Mouse (Mus musculus) right cerebral cortex, postnatal 4 days (tissue): Measurements from ENCODE around the gene Diras2.

ENCODE experiments used
- DNase-seq: peaks from one replicate; pipeline ENCODE4 v3.0.0-alpha.2; 2022

Gene Diras2

DNA sequence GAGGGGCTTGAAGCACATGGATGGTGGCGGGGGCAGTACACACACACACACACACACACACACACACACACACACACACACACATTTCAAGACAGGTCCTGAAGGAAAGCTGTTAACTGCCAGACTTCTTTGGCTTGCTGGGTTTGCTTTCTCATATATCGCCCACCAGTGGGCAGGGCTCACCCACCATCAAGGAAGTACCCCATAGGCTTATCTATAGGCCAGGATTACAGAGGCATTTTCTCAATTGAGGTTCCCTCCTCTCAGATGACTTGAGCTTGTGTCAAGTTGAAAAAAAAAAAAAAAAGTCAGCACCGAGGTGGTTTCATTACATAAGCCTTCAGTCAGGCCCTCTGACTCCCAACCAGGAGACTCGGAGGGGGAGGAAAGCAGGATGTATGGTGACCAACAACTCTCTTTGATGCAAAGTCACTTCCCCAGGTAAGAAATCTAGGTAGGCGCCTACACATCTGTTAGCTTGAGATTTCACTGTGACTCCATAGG, 19.7 kb upstream of the Diras2 start:
- DNase-seq, result no peak

DNA sequence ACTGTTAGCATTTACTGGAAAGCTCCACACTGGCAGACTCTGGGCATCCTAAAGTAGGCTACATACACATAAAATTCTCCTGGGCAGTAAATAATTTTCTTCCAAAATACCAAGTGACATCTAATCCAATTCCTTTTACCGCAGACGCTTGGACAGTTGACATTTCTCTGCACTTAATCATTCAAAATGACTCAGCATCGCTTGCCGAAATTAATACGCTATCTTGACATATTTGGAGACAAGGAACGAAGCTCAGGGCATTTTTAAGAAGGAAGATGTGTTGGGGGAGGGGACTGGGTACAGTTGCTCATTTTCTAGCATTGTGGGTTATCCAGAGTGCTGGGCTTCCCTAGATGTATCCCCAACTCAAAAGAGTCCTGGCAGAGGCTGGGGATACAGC, 15.2 kb upstream of the Diras2 start:
- no peak for DNase-seq

GRCm38 (mm10) chr13:52542636-52543035, 11.6 kb upstream of the Diras2 start:
- DNase-seq, result no peak

DNA sequence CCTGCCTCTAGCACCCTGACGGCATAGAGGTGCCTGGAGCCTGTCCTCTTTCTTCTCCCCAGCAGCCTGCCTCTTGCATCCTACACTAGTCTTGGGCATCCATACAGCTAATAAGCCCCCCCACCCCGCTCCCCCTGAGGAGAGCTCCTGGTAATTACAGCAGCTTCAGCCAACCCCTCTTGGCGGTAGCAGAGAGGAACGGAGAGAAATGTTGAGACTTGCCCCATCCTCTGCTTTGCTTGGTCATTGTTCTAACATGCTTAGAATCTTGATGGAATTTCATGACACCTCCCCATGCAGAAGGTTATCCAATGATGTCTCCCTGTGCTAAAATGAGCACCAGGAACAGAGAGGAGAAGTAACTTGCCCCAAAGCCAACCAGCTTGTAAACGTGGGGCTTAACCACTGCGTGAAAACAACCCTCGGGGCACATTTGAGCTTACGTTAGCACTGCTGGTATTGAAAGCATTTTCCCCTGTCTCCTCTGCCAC, 11.0 kb upstream of the Diras2 start:
- no peak for DNase-seq

DNA sequence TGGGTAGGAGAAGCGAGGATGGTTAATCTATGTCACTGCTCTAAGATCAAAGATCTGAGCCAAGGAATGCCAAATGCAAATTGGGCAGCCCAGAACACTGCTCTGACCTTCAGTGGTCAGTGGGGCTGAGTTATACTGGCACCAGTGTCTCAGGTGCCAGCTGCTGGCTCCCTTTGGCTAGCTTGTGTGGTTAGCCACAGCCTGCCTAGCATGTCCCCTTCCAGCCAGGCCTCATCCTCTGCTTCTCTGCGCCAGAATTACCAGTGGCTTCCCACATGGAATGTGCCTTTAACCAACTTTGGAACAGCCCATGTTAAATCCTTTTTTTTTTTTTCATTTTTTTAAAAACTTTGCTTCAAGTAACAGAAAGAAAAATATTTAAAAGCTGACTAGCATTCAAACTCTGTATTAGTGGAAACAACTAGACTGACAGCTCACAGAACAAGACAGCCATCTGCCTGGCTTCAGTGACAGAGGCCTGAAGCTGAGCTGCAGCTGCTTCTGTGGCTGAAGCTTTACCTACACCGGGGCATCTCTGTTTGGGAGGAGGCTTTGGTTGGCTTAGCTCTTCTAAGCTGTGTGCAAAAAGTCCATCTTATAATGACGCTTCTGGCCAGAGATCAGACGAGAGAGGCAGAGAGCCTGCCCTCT, 10.4 kb upstream of the Diras2 start:
- no peak for DNase-seq

DNA sequence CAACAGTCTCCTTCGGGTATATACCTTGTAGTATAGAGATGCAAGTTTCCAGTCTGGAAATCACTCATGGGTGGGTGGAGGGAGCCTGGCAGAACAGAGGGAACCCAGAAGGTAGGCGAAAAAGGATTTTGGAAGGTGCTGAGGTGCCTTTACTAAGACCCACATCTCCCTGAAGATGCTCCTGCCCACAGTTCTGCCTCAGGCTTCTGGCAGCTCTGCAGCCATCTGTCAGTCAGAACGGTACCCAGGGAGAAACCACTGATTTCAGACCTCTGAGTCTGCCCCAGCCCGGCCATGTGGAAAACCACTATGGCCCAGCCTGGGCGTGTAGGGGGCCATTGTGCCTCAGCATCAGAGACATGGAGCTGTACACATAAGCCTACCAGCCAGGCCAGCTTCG, 8.4 kb upstream of the Diras2 start:
- DNase-seq, result no peak

- no peak for DNase-seq
Observed at GRCm38 (mm10) chr13:52538588-52539116, 7.6 kb upstream of the Diras2 start.

- DNase-seq, result no peak
Observed at GRCm38 (mm10) chr13:52537754-52538587, 6.9 kb upstream of the Diras2 start.

DNA sequence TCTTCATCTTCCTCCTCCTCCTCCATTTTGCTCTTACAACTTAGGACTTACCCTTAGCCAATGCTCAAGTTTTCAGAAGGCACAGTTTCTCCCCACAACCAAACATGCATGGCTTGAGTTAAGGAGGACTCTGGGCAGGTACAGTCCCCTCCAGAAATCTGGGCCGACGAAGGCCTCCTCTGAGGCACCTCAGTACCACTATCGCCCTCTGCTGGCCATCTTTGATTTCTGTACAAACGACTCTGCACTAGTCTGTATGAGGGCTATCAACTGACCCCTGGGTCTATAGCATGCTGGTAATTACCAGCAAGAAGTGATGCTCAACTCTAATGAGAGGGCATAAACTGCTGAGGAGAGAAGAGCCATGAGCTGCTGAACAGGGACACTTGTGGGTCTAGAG, 4.5 kb upstream of the Diras2 start:
- DNase-seq, result peak; percentile 77

GRCm38 (mm10) chr13:52533644-52534043, 2.6 kb upstream of the Diras2 start:
- DNase-seq, result no peak

GRCm38 (mm10) chr13:52530008-52530945, 802 bp downstream of the Diras2 start:
- peak; percentile 74 for DNase-seq

DNA sequence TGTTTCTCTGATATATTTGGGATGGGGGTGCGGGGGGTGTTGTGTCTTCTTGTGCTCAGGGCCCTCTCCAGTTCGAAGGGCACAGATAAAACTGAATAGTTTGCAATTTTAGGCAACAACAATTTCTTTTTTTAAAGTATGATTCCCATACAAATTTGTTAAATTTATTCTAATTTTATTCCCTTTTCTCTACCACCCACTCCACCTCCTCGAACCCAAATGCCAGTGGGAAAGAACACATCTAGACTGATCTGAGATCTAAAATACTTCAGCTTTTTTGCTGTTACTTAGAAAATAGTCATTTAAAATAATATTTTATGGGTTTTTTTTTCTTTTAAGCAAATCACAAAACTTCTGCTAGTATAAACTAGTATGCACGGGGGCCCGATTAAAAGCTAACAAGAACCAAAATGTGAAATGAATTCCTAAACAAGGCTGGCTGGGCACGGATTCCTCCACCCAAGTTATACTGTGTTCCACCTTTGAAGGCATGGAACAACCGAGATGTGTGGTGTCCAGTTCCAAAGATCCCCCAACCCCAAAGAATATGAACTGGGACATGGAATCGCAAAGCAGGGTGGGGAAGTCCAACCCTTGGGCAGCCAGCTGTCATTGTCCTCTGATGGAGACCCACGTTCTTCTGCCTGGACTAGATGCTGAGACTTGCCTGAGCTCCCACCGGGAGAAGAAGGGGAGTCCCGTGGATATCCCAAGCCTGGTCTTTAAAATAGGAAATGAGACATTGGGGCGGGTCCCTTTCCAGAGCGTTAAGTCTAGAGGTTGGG, 1.7 kb downstream of the Diras2 start:
- no peak for DNase-seq

DNA sequence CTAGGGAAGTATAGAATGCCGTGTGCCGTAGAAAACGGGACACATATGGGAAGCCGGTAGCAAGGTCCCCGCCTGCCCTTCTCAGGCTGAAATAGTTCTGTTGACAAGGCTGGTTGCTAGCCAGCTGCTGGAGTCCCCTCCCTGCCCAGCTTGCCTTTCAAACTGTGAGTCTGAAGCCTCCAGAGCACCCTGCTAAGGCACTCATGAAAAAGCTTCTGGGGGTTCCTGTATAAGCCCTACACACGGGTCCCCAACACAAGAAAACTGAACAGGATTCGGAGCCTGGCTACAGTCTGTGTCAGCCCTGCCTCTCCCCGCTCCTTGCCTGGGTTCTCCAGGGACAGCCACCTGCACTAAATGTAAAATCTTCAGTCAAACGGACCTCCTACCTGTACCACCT, 2.3 kb downstream of the Diras2 start:
- peak; percentile 34 for DNase-seq

- DNase-seq, result no peak
Observed at GRCm38 (mm10) chr13:52528281-52528680, 2.8 kb downstream of the Diras2 start.

DNA sequence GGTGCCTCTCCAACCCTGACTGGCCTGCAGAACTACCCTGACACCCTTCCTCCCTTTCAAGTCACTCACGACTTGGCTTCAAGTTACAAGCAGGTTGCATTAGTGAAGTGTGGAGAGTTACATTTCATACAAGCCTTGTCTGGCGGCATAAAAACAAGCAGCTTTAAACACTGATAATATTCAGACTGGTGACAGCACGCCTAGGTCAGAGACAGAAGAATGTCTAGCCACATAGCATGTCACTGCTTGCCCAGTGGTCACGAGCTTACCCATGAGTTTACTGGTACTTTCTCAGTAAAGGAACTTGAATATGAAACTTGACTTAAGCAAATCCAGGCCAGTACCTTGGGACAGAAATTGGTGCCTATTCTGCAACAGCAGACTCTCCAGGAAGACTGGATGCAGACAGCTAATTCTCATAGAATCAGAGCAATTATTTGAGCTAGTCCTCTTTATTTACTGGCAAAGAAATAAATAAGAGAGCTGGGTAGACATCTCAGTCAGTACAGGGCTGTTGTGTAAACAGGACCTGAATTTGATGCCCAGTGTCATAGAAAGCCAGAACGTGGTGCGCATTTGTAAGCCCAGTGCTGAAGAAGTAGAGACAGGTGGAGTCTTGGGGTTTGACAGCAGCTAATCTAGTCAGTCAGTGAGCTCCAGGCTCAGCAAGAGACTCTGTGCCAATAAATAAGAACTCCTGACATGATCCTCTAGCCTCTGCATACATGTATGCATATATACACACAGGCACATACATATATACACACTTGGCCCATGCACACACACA, 4.6 kb downstream of the Diras2 start:
- DNase-seq, result no peak

- no peak for DNase-seq
Observed at GRCm38 (mm10) chr13:52524313-52524712, 6.8 kb downstream of the Diras2 start.

DNA sequence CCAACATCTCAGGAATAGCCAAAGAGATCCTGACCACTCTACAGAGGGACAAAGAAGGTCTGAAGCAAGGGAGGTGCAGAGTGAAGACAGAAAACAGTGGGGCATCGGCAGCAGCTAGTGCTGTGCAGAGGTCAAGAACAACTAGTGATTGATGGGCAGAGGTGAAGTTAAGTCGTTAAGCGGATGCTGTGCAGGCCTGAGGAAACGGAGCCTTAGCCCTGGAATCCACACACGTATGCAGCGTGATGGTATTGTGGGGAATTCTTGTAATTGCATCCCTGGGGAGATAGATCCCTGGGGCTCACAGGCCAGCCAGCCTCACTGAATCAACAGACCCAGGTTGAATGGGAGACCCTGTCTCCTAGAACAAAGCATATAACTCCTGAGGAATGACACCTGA, 9.9 kb downstream of the Diras2 start:
- no peak for DNase-seq

DNA sequence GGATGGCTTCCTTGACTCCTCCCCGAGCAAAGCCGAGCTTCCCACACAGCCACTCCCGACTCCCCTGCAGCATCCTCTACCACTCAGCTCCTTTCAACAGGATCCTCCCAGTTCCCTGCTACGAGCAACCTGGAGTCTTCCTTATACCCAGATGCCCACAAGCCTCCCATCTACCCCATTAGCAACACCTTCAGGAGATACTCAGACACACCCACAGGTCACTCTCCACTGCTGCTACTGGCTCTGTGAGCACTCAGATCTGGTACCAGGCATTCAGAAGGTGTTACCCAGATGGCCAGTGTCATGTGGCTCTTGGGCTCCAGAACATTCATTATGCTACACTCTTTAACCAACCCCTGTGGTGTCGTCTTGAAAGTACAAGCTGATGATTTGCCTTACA, 11.7 kb downstream of the Diras2 start:
- DNase-seq, result no peak

GRCm38 (mm10) chr13:52518377-52518776, 12.7 kb downstream of the Diras2 start:
- DNase-seq, result no peak

DNA sequence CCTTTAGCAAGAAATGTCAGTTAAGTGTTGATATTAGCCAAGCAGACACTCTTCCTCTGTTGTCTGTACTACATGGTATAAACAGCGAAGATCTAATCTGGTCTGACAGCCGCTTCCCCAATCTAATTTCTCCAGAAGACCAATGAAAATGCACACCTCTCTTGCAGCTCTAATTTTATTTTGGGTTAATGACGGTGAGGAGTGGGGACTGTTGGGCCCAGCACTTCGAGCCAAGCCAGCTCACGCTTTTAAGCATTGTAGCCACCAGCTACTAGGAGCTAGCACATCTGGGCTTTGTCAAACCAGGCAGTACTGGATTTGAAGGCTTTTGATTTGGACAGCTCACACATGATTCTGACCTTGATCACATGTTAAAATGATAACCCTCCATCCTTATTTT, 14.1 kb downstream of the Diras2 start:
- no peak for DNase-seq

DNA sequence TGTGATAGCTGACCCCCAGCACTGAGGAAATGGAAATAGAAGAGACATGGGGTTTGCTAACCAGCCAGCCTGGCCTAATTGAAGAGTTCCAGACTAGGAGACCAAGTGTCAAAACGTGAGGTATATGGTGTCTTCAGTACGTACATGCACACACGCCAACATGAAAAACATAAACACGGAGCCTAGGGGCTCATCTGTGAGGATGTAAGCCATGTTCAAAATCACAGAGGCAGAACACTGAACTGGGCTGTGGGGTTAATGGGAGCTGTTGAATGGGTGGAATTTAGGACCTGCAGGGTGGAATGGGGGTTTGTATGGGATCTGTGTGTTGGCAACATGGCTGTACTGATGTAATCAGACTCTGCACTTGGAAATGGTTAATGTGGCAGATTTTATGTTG, 14.5 kb downstream of the Diras2 start:
- no peak for DNase-seq
